ENCODE assay signal across 16 mouse cellular contexts in genomic region chr1:14503193-14503800, GRCm38 (mm10).
DNase-seq lines count a peak whose midpoint lies in the region; ATAC-seq and TF ChIP-seq lines count a peak whose summit lies in the region.
"Had no signal": no experiment of that assay in that cellular context is flagged by ENCODE, and none has a peak within 500 bp of the region (broad histone marks: within the 10 kb centered on the region; RNA-seq: fewer than 3 reads in every experiment).

No protein-coding gene starts in this region.

- 19% methylated on average over 7 of the region's 7 CpGs for WGBS in kidney, embryonic 14.5 days
- WGBS in embryonic facial prominence, embryonic 10.5 days = 12% methylated on average over 7 of the region's 7 CpGs
- WGBS in limb, embryonic 13.5 days = 15% methylated on average over 7 of the region's 7 CpGs

- no peak overlapping the region for H3K9ac ChIP-seq in kidney, embryonic 14.5 days (ENCODE audit: low read depth, low read length)
- H3K9ac ChIP-seq in limb, embryonic 13.5 days = no peak overlapping the region
- H3K9ac ChIP-seq: lung, embryonic 14.5 days had no signal

- H3K4me3 ChIP-seq in kidney, embryonic 14.5 days (ENCODE audit: low read length) = no peak overlapping the region
- peak overlapping the region; percentile 57 for H3K4me3 ChIP-seq in embryonic facial prominence, embryonic 10.5 days
- H3K4me3 ChIP-seq in limb, embryonic 13.5 days = no peak overlapping the region
- H3K4me3 ChIP-seq: gastrocnemius, adult 2 months; heart, adult 2 months had no signal

- no peak for TF ChIP-seq CTCF in brain, embryonic 14.5 days (IDR thresholded peaks at IDR 0.05; ENCODE audit: borderline replicate concordance, extremely low read depth, insufficient read depth, insufficient read length)

- 0 out of 2 replicates have a peak, but pooled peaks cover 13% of the 10 kb centered on the region for H3K4me1 ChIP-seq in kidney, embryonic 14.5 days (ENCODE audit: control insufficient read depth, insufficient read depth, low read length)
- H3K4me1 ChIP-seq in embryonic facial prominence, embryonic 10.5 days = peaks cover 57% of the 10 kb centered on the region
- H3K4me1 ChIP-seq in limb, embryonic 13.5 days = peaks cover 33% of the 10 kb centered on the region

- H3K4me2 ChIP-seq in kidney, embryonic 14.5 days (replicated peaks; ENCODE audit: low read depth, low read length) = 0 out of 2 replicates have a peak overlapping the region, but pooled peaks have one; percentile 33
- H3K4me2 ChIP-seq in limb, embryonic 13.5 days (replicated peaks) = peak overlapping the region; percentile 58
- H3K4me2 ChIP-seq: liver, embryonic 11.5 days had no signal

- no peaks in the 10 kb centered on the region for H3K9me3 ChIP-seq in kidney, embryonic 14.5 days (ENCODE audit: control insufficient read depth, low read length)
- H3K9me3 ChIP-seq in embryonic facial prominence, embryonic 10.5 days = no peaks in the 10 kb centered on the region
- H3K9me3 ChIP-seq in limb, embryonic 13.5 days = no peaks in the 10 kb centered on the region

- no peak for TF ChIP-seq POLR2A in brain, embryonic 14.5 days (IDR thresholded peaks at IDR 0.05; ENCODE audit: borderline replicate concordance, extremely low read depth, insufficient read depth, insufficient read length, poor library complexity, severe bottlenecking)

- no peak for DNase-seq in kidney, postnatal 25 days
- peak; percentile 41 for DNase-seq in brain, embryonic 14.5 days (ENCODE audit: low read depth)
- DNase-seq in embryonic facial prominence, embryonic 10.5 days (ENCODE audit: low spot score) = peak; percentile 64
- DNase-seq in right cerebral cortex, adult 2 months (ENCODE audit: low spot score in 2 of 2) = no peak
- no peak for DNase-seq in yolk sac, embryonic 10.5 days (ENCODE audit: low spot score)
- DNase-seq: adrenal gland, postnatal 25 days; cerebellum, adult 9-10 months; gastrocnemius, adult 2 months; heart, adult 2 months; lung, embryonic 14.5 days; thymus, adult 2 months had no signal

- H3K27me3 ChIP-seq in kidney, embryonic 14.5 days (ENCODE audit: control insufficient read depth, insufficient read depth, low read length) = peaks cover 33% of the 10 kb centered on the region
- peaks cover 35% of the 10 kb centered on the region for H3K27me3 ChIP-seq in embryonic facial prominence, embryonic 10.5 days (replicated peaks; ENCODE audit: low read depth, poor library complexity, severe bottlenecking)
- peaks cover 56% of the 10 kb centered on the region for H3K27me3 ChIP-seq in limb, embryonic 13.5 days

- H3K27ac ChIP-seq in kidney, embryonic 14.5 days (ENCODE audit: low read depth, low read length) = no peak overlapping the region
- H3K27ac ChIP-seq in embryonic facial prominence, embryonic 10.5 days (replicated peaks) = peak overlapping the region; percentile 86
- H3K27ac ChIP-seq in limb, embryonic 13.5 days = no peak overlapping the region
- H3K27ac ChIP-seq: gastrocnemius, adult 2 months; heart, adult 2 months; kidney, postnatal 0 days had no signal

- H3K36me3 ChIP-seq in kidney, embryonic 14.5 days (ENCODE audit: control insufficient read depth, insufficient read depth, low read length) = no peaks in the 10 kb centered on the region
- H3K36me3 ChIP-seq in embryonic facial prominence, embryonic 10.5 days (replicated peaks) = no peaks in the 10 kb centered on the region
- no peaks in the 10 kb centered on the region for H3K36me3 ChIP-seq in limb, embryonic 13.5 days

- ATAC-seq in kidney, embryonic 14.5 days (ENCODE audit: low FRiP score, low TSS enrichment) = no peak
- ATAC-seq in limb, embryonic 13.5 days (ENCODE audit: low FRiP score, low read depth) = no peak
- ATAC-seq: forebrain, embryonic 16.5 days had no signal

Comparison
In these comparisons a context has a peak if more than half of its experiments do, and no peak if none do; other contexts are left out.
1. DNase-seq: peak in brain, embryonic 14.5 days (single experiment) and embryonic facial prominence, embryonic 10.5 days (single experiment); none in kidney, postnatal 25 days (0 of 2), right cerebral cortex, adult 2 months (0 of 2) and yolk sac, embryonic 10.5 days (single experiment).